Mouse (Mus musculus) CH12.LX (cell line): ENCODE results near the gene Extl1. TPM values are rescaled to one million over a fixed set of nuclear protein-coding genes. Genes with fewer than 3 reads are reported as not detected.
A peak's percentile ranks its signal among the peaks of the same experiment; 100 is the strongest.

Source experiments
- DNase-seq: peaks from one replicate; pipeline ENCODE4 v3.0.0-alpha.2; 2013; ENCODE audit errors: extremely low read depth
- H3K27ac ChIP-seq: 2 replicates; pipeline ENCODE4 v1.5.1; 2012; ENCODE audit warnings: low read depth, mild to moderate bottlenecking, control low read depth, moderate library complexity; ENCODE audit not compliant: insufficient read depth
- H3K27me3 ChIP-seq: replicated peaks from 2 replicates; pipeline ENCODE3; 2012; ENCODE audit warnings: inconsistent platforms
- H3K36me3 ChIP-seq, 2 experiments: replicated peaks in 1 of 2; 2 replicates each; pipeline versions ENCODE3 to v1.6.1; 2012; ENCODE audit warnings: inconsistent platforms in 1 of 2, low read length in 1 of 2, mild to moderate bottlenecking in 1 of 2, mixed read lengths in 1 of 2, moderate library complexity in 1 of 2; ENCODE audit not compliant: control insufficient read depth in 1 of 2, insufficient read depth in 1 of 2
- H3K4me1 ChIP-seq, 2 experiments: 2 replicates each; pipeline ENCODE4 v1.6.1; 2012; ENCODE audit warnings: inconsistent platforms in 1 of 2, moderate library complexity in 1 of 2; ENCODE audit not compliant: insufficient read depth in 2 of 2, control insufficient read depth in 1 of 2
- H3K4me2 ChIP-seq: 2 replicates; pipeline ENCODE4 v1.6.1; 2012; ENCODE audit warnings: low read depth, mild to moderate bottlenecking, control low read depth; ENCODE audit not compliant: poor library complexity, insufficient read depth, severe bottlenecking
- H3K4me3 ChIP-seq, 3 experiments: fragments of 150-350 bp in 1 of 3; sonication (generic) in 1 of 3; replicated peaks in 1 of 3; 2 replicates each; pipeline versions ENCODE3 to v1.5.1; 2011 to 2012; ENCODE audit warnings: low read depth in 2 of 3, low read length in 2 of 3, mild to moderate bottlenecking in 2 of 3, moderate library complexity in 2 of 3, control low read depth in 1 of 3, improper control_type of control experiment in 1 of 3, inconsistent platforms in 1 of 3, mixed read lengths in 1 of 3; ENCODE audit not compliant: poor library complexity in 1 of 3
- H3K79me2 ChIP-seq: replicated peaks from 2 replicates; pipeline ENCODE4 v1.6.1; 2012; ENCODE audit warnings: mild to moderate bottlenecking, moderate library complexity; ENCODE audit not compliant: control insufficient read depth, poor library complexity, insufficient read depth, severe bottlenecking; ENCODE audit errors: extremely low read depth
- H3K9ac ChIP-seq: 2 replicates; pipeline ENCODE4 v1.6.1; 2012; ENCODE audit warnings: low read depth, mild to moderate bottlenecking, control low read depth, moderate library complexity; ENCODE audit not compliant: insufficient read depth
- H3K9me3 ChIP-seq: replicated peaks from 2 replicates; pipeline ENCODE3; 2012; ENCODE audit warnings: low read length, inconsistent platforms, mixed read lengths
- BHLHE40 ChIP-seq: IDR thresholded peaks from 2 replicates; pipeline ENCODE4 v1.6.1; 2011; ENCODE audit warnings: mild to moderate bottlenecking, low read depth, low read length, improper control_type of control experiment
- ELF1 ChIP-seq: IDR thresholded peaks from 2 replicates; pipeline ENCODE4 v1.6.1; 2014; ENCODE audit warnings: low read depth, mild to moderate bottlenecking, inconsistent platforms, low read length, improper control_type of control experiment
- HCFC1 ChIP-seq: IDR thresholded peaks from 2 replicates; pipeline ENCODE4 v1.6.1; 2012; ENCODE audit warnings: low read depth, mild to moderate bottlenecking, inconsistent platforms, low read length, improper control_type of control experiment
- JUN ChIP-seq: IDR thresholded peaks from 2 replicates; pipeline ENCODE4 v1.6.1; 2011; ENCODE audit warnings: low read depth, mild to moderate bottlenecking, low read length, improper control_type of control experiment, moderate library complexity; ENCODE audit not compliant: insufficient read depth
- JUND ChIP-seq: conservative IDR thresholded peaks from 2 replicates; pipeline ENCODE4 v1.6.1; 2011; ENCODE audit warnings: low read depth, low read length, improper control_type of control experiment
- MAFK ChIP-seq: IDR thresholded peaks from 2 replicates; pipeline ENCODE4 v1.6.1; 2011; ENCODE audit warnings: low read length, improper control_type of control experiment; ENCODE audit not compliant: insufficient replicate concordance
- MAX ChIP-seq: IDR thresholded peaks from 2 replicates; pipeline ENCODE4 v1.6.1; 2011; ENCODE audit warnings: low read length, improper control_type of control experiment
- MAZ ChIP-seq: IDR thresholded peaks from 2 replicates; pipeline ENCODE4 v1.6.1; 2012; ENCODE audit warnings: low read depth, mild to moderate bottlenecking, inconsistent platforms, low read length, improper control_type of control experiment, moderate library complexity
- MXI1 ChIP-seq: IDR thresholded peaks from 2 replicates; pipeline ENCODE4 v1.6.1; 2011; ENCODE audit warnings: mild to moderate bottlenecking, low read depth, low read length, improper control_type of control experiment
- MYC ChIP-seq: IDR thresholded peaks from 2 replicates; pipeline ENCODE4 v1.6.1; 2011; ENCODE audit warnings: low read depth, mild to moderate bottlenecking, improper control_type of control experiment, low read length
- NRF1 ChIP-seq: IDR thresholded peaks from 2 replicates; pipeline ENCODE4 v1.6.1; 2014; ENCODE audit warnings: low read depth, mild to moderate bottlenecking, inconsistent platforms, low read length, improper control_type of control experiment, moderate library complexity
- PAX5 ChIP-seq: IDR thresholded peaks from 2 replicates; pipeline ENCODE4 v1.6.1; 2012; ENCODE audit warnings: low read length, inconsistent platforms, mixed read lengths
- POLR2AphosphoS2 ChIP-seq: IDR thresholded peaks from 2 replicates; pipeline ENCODE4 v1.6.1; 2011; ENCODE audit warnings: low read depth, low read length, improper control_type of control experiment
- RAD21 ChIP-seq: IDR thresholded peaks from 2 replicates; pipeline ENCODE4 v1.6.1; 2011; ENCODE audit warnings: low read depth, mild to moderate bottlenecking, low read length, improper control_type of control experiment, moderate library complexity
- RCOR1 ChIP-seq: conservative IDR thresholded peaks from 2 replicates; pipeline ENCODE4 v1.6.1; 2012; ENCODE audit warnings: low read depth, mild to moderate bottlenecking, inconsistent platforms, low read length, improper control_type of control experiment
- SMC3 ChIP-seq: IDR thresholded peaks from 2 replicates; pipeline ENCODE4 v1.6.1; 2011; ENCODE audit warnings: low read depth, low read length, improper control_type of control experiment
- TCF12 ChIP-seq: IDR thresholded peaks from 2 replicates; pipeline ENCODE4 v1.6.1; 2014; ENCODE audit warnings: low read depth, mild to moderate bottlenecking, inconsistent platforms, low read length, improper control_type of control experiment
- UBTF ChIP-seq: IDR thresholded peaks from 2 replicates; pipeline ENCODE4 v1.6.1; 2012; ENCODE audit warnings: low read depth, mild to moderate bottlenecking, inconsistent platforms, low read length, improper control_type of control experiment, moderate library complexity
- USF1 ChIP-seq: IDR thresholded peaks from 2 replicates; pipeline ENCODE4 v1.6.1; 2014; ENCODE audit warnings: low read depth, mild to moderate bottlenecking, inconsistent platforms, low read length, improper control_type of control experiment
- USF2 ChIP-seq: conservative IDR thresholded peaks from 2 replicates; pipeline ENCODE4 v1.6.1; 2011; ENCODE audit warnings: low read depth, low read length, improper control_type of control experiment
- ZC3H11A ChIP-seq: IDR thresholded peaks from 2 replicates; pipeline ENCODE4 v1.6.1; 2012; ENCODE audit warnings: low read depth, mild to moderate bottlenecking, inconsistent platforms, low read length, improper control_type of control experiment
- ZNF384 ChIP-seq: IDR thresholded peaks from 2 replicates; pipeline ENCODE4 v1.6.1; 2012; ENCODE audit warnings: low read depth, low read length, improper control_type of control experiment, inconsistent platforms
- dilution Hi-C: fragments of 300-500 bp; cut with MboI; formaldehyde crosslinking; loops from 2 replicates; pipeline ENCODE4 v1.14.3; 2020; ENCODE audit warnings: low sequenced_read_pairs; ENCODE audit not compliant: extremely low pct_unique_long_range_greater_than_20kb, extremely low pct_ligation_motif_present
- in situ Hi-C: fragments of 300-500 bp; cut with MboI; formaldehyde crosslinking; loops from 3 replicates; pipeline ENCODE4 v1.14.3; 2019; ENCODE audit warnings: low sequenced_read_pairs, low pct_ligation_motif_present, low pct_unique_long_range_greater_than_20kb, mixed read lengths
- polyA plus RNA-seq: library from polyadenylated mRNA; unstranded; fragments of >175 nt; gene quantifications from 2 replicates; pipeline ENCODE4 v1.2.1, GENCODE M21; 2012; ENCODE audit warnings: low read depth; ENCODE audit not compliant: insufficient read length
- total RNA-seq, 2 experiments: library from RNA; depleted of rRNA; stranded (reverse); fragments of 300-350 nt in 1 of 2; fragments of >200 nt in 1 of 2; gene quantifications; 2 replicates each; pipeline ENCODE4 v1.2.3; 2012 to 2014

Extl1 gene
- total and polyA plus RNA-seq, 3 experiments: 0.54 to 4.5 (median 1.6) TPM

DNA sequence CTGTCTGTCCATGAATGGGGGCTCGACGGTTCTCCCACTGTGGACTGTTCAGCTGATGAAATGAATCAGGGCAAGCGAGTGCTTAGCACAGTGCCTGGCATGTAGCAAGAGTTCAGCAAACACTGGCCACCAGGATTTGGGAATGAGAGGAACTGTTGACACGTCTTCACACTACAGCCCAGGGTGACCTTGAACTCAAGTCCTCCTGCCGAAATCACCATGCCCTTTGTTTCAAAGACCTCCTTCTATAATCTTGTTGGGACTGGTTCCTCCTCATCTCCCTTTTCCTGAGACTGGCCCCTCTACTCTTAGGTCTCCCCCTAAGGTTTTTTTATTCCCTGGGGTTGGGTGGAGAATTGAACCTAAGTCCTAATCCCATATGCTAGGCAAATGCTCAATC lies 71.3 kb downstream of the Extl1 start:
- Histone ChIP-seq H3K9ac (no peak overlapping the region), H3K4me1 (peaks cover 7 to 25% of the 10 kb centered on the region in 2 experiments), H3K9me3 (no peaks in the 10 kb centered on the region), H3K4me2 (no peak overlapping the region), H3K27me3 (no peaks in the 10 kb centered on the region), H3K79me2 (no peaks in the 10 kb centered on the region), H3K4me3 (no peak overlapping the region), H3K36me3 (no peaks in the 10 kb centered on the region), H3K27ac (no peak overlapping the region)
- no peak for TF ChIP-seq UBTF
- no peak for TF ChIP-seq USF1
- TF ChIP-seq RAD21: no peak
- no peak for TF ChIP-seq PAX5
- TF ChIP-seq USF2: no peak
- no peak for TF ChIP-seq ZNF384
- TF ChIP-seq MYC: no peak
- TF ChIP-seq MAZ: no peak
- no peak for TF ChIP-seq JUND
- no peak for TF ChIP-seq ELF1
- TF ChIP-seq BHLHE40: no peak
- TF ChIP-seq NRF1: no peak
- no peak for TF ChIP-seq RCOR1
- no peak for TF ChIP-seq MXI1
- TF ChIP-seq SMC3: no peak
- TF ChIP-seq ZC3H11A: no peak
- no peak for TF ChIP-seq MAX
- no peak for TF ChIP-seq POLR2AphosphoS2
- TF ChIP-seq HCFC1: no peak
- TF ChIP-seq JUN: no peak
- dilution Hi-C loops (no loop called here), in situ Hi-C loops (no loop called here)
- DNase-seq: no peak

DNA sequence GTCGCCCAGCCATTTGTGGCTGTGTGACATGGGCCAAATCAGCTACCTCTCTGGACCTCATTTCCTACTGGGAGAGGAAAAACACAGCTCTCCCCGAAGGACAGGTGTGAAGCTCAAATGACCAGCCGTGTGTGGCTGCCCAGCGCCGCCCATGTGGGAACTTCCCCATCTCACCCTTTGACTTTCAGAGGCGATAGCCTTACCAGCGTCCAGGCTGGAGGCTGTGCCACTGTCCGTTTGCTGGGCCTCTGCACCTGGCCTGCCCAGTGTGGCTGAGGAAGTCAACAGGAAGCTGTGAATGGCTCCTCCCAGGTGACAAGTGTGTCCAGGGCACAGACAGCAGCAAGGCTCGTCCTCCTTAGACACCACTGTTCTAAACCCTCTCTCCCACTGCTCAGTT lies 71.9 kb downstream of the Extl1 start:
- H3K9ac ChIP-seq: no peak overlapping the region
- H3K27me3 ChIP-seq: no peaks in the 10 kb centered on the region
- H3K4me3 ChIP-seq: no peak overlapping the region
- in situ Hi-C loops: no loop called here
- H3K4me2 ChIP-seq: no peak overlapping the region
- dilution Hi-C loops: no loop called here
- H3K27ac ChIP-seq: no peak overlapping the region
- H3K36me3 ChIP-seq: no peaks in the 10 kb centered on the region
- no peaks in the 10 kb centered on the region for H3K79me2 ChIP-seq
- peaks cover 7 to 29% of the 10 kb centered on the region in 2 experiments for H3K4me1 ChIP-seq
- DNase-seq: no peak
- TF ChIP-seq TCF12: 0 out of 2 replicates have a peak, but pooled peaks have one; percentile 20
- no peak for TF ChIP-seq MAFK
- no peaks in the 10 kb centered on the region for H3K9me3 ChIP-seq
